Mouse (Mus musculus) liver, postnatal 0 days (tissue): Measurements from ENCODE around the gene Cnnm2. TPM values are rescaled to one million over a fixed set of nuclear protein-coding genes. Genes with fewer than 3 reads are reported as not detected.
A peak's percentile ranks its signal among the peaks of the same experiment; 100 is the strongest.

Experiments
- ATAC-seq: fragments of 200-750 bp; cut with Nextera tagmentation; 2 replicates; pipeline ENCODE4 v1.8.0; 2017; ENCODE audit warnings: mild to moderate bottlenecking, moderate library complexity
- DNase-seq: peaks from one replicate; pipeline ENCODE4 v3.0.0-alpha.2; 2016
- H3K27ac ChIP-seq: fragments of 300-500 bp; sonication (generic); 2 replicates; pipeline ENCODE4 v1.5.1; 2014; ENCODE audit warnings: antibody characterized with exemption, moderate library complexity, mild to moderate bottlenecking, low read depth
- H3K27me3 ChIP-seq: fragments of 300-500 bp; sonication (generic); 2 replicates; pipeline ENCODE4 v1.6.1; 2014; ENCODE audit warnings: low read length, control low read depth, mixed read lengths; ENCODE audit not compliant: insufficient read depth
- H3K36me3 ChIP-seq: fragments of 300-500 bp; sonication (generic); replicated peaks from 2 replicates; pipeline ENCODE4 v1.6.1; 2014; ENCODE audit warnings: mild to moderate bottlenecking, control low read depth, low read length, moderate library complexity, mixed read lengths; ENCODE audit not compliant: insufficient read depth
- H3K4me1 ChIP-seq: fragments of 300-500 bp; sonication (generic); 2 replicates; pipeline ENCODE4 v1.6.1; 2014; ENCODE audit warnings: antibody characterized with exemption, mild to moderate bottlenecking, control low read depth; ENCODE audit not compliant: insufficient read depth
- H3K4me2 ChIP-seq: fragments of 300-500 bp; sonication (generic); 2 replicates; pipeline ENCODE4 v1.6.1; 2014; ENCODE audit warnings: low read depth, mild to moderate bottlenecking, low read length, moderate library complexity, mixed read lengths
- H3K4me3 ChIP-seq: fragments of 300-500 bp; sonication (generic); 2 replicates; pipeline ENCODE4 v1.5.1; 2014; ENCODE audit warnings: low read depth, low read length
- H3K9ac ChIP-seq: fragments of 300-500 bp; sonication (generic); replicated peaks from 2 replicates; pipeline ENCODE4 v1.6.1; 2014; ENCODE audit warnings: mild to moderate bottlenecking, moderate library complexity
- H3K9me3 ChIP-seq: fragments of 300-500 bp; sonication (generic); 2 replicates; pipeline ENCODE4 v1.6.1; 2016; ENCODE audit warnings: mild to moderate bottlenecking, control low read depth, low read length, mixed read lengths
- CTCF ChIP-seq: sonication (generic); IDR thresholded peaks from 2 replicates; pipeline ENCODE4 v1.5.1; 2016; ENCODE audit warnings: antibody characterized with exemption, low read depth
- EP300 ChIP-seq: IDR thresholded peaks from 2 replicates; pipeline ENCODE4 v1.6.1; 2016; ENCODE audit warnings: antibody characterized with exemption, low read depth, mild to moderate bottlenecking
- WGBS: fragments of 180-500 bp; shearing (Covaris S2); extraction: QIAGEN DNeasy Blood & Tissue Kit; methylation state at CpG from one replicate; pipeline ENCODE4 v1.1.7; 2014; ENCODE audit not compliant: insufficient replicate concordance; 5-methylcytosine and 5-hydroxymethylcytosine counted together
- polyA plus RNA-seq: library from polyadenylated mRNA; unstranded; fragments of >200 nt; fragmentation: Nextera tagmentation; extraction: Ambion mirVana; gene quantifications from 2 replicates; pipeline ENCODE4 v1.2.1, GENCODE M21; 2015

Cnnm2 gene
- polyA plus RNA-seq, 1 experiment from 2014 or later: 1.6 TPM

DNA sequence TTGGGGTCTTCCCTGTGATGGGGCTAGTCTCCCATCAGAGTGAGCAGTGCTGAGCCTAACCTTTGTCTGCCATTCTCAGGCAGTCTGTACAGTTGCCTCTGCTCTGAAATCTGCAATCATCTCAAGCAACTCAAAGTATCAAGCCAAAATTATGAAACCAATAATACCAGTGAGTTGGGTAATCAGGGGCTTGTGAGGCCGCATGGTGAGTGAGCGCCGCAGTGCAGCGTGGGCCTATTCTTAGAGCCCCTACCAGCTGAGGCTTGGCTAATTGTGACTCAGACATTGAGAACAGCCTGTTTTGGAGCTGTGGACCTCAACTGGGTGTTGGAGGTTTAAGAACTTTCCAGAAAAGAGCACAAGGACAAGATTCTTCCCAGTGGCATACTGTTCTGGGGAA lies 109.7 kb downstream of the Cnnm2 start:
- Histone ChIP-seq H3K4me2 (no peak overlapping the region), H3K4me3 (no peak overlapping the region), H3K27ac (no peak overlapping the region), H3K36me3 (0 out of 2 replicates have a peak, but pooled peaks cover 3% of the 10 kb centered on the region), H3K9ac (no peak overlapping the region), H3K9me3 (no peaks in the 10 kb centered on the region), H3K27me3 (no peaks in the 10 kb centered on the region), H3K4me1 (peaks cover 7% of the 10 kb centered on the region; the same call in 1 of the 2 replicates)
- ATAC-seq (no peak), DNase-seq (no peak)
- TF ChIP-seq EP300 (no peak), CTCF (no peak)
- WGBS: 72% methylated on average over 4 of the region's 4 CpGs

DNA sequence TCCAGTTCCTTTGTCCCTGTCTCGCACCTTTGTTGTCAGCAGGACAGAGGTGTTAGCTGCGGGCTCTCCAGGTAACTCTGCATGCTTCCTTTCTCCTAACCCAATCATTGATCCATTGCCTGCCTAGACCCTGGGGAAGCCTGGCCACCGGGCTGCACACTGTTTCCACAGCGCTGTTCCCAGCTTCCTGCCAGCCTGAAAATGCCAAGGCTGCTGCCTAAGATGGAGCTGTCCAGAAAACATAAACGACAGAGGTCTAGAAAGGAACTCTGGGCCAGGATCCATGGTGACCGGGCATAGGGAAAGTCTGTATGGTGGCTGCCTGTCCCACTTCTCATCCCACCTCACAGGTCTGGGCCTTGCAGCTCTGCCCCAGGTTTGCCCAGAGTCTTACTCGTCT lies 110.3 kb downstream of the Cnnm2 start:
- Histone ChIP-seq H3K4me3 (no peak overlapping the region), H3K27ac (no peak overlapping the region), H3K36me3 (0 out of 2 replicates have a peak, but pooled peaks cover 3% of the 10 kb centered on the region), H3K9ac (no peak overlapping the region), H3K9me3 (no peaks in the 10 kb centered on the region), H3K4me1 (peaks cover 7% of the 10 kb centered on the region; the same call in 1 of the 2 replicates), H3K27me3 (no peaks in the 10 kb centered on the region), H3K4me2 (no peak overlapping the region)
- no peak for TF ChIP-seq EP300
- TF ChIP-seq CTCF: no peak
- DNase-seq: no peak
- no peak for ATAC-seq
- 72% methylated on average over 7 of the region's 7 CpGs for WGBS

DNA sequence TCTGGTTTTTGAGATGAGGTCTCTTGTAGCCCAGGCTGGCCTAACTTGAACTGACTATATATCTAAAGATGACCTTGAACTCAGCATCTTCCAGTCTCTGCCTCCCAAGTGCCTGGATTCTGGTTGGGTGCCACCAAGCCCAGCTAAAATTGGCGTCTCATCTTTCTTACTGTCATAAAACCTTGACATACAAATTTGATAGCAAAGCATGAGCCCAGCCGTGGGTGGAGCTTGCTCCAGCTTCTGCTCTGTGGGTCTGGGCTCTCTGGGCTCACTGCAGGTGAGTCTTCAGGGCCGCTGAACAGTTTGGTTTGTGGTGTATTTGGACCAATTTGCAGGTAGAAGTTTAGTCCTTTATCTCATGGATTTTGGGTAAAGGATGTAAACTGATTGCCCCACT lies 112.5 kb downstream of the Cnnm2 start:
- Histone ChIP-seq H3K27me3 (no peaks in the 10 kb centered on the region), H3K4me2 (no peak overlapping the region), H3K27ac (no peak overlapping the region), H3K9me3 (no peaks in the 10 kb centered on the region), H3K36me3 (no peaks in the 10 kb centered on the region), H3K4me3 (no peak overlapping the region), H3K4me1 (peaks cover 7% of the 10 kb centered on the region; the same call in 1 of the 2 replicates), H3K9ac (no peak overlapping the region)
- no peak for TF ChIP-seq CTCF
- TF ChIP-seq EP300: no peak
- 69% methylated on average over 3 of the region's 3 CpGs for WGBS
- ATAC-seq (no peak), DNase-seq (no peak)

DNA sequence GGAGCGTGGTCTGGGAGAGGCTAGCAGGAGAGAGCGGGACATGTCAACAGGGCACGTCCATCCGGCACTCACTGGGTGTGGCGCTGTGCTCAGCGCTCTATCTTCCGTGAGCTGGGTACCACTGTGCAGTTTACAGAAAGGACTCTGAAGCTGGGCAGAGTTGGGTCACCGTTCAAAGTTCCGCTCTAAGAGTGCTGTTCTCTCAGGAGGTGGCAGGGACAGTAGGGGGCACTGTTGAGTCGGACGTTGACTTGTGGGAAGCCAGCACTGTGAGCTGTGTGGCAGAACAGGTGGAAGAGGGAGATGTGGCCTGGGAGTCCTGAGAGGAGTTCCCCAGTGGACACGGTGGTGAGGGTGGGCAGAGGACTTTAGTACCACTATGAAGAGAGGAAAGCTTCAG lies 114.4 kb downstream of the Cnnm2 start:
- TF ChIP-seq EP300: no peak
- peak; percentile 96 for TF ChIP-seq CTCF
- Histone ChIP-seq H3K27ac (no peak overlapping the region), H3K9me3 (no peaks in the 10 kb centered on the region), H3K27me3 (no peaks in the 10 kb centered on the region), H3K4me2 (no peak overlapping the region), H3K4me1 (no peaks in the 10 kb centered on the region), H3K4me3 (no peak overlapping the region), H3K36me3 (no peaks in the 10 kb centered on the region), H3K9ac (no peak overlapping the region)
- ATAC-seq (peak; percentile 83), DNase-seq (peak; percentile 91)
- WGBS: 28% methylated on average over 12 of the region's 12 CpGs

DNA sequence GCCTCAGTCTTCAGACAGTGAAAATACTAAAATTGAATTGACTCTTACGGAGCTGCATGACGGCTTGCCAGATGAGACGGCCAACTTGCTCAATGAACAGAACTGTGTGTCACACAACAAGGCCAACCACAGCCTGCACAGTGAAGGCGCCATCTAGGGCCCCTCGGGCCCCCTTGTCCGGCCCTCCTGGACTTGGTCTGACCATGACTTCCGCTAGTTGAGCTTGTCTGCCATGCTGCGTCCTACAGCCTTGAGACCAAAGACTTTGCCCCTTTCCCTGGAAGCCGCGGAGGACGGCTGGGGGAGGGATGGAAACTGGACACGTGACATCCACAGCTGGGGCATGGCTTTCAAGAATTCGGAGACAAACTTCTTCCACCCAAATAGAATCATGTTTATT lies 116.5 kb downstream of the Cnnm2 start:
- TF ChIP-seq CTCF: no peak
- no peak for TF ChIP-seq EP300
- DNase-seq: no peak
- 74% methylated on average over 13 of the region's 13 CpGs for WGBS
- no peak for ATAC-seq
- H3K27me3 ChIP-seq: no peaks in the 10 kb centered on the region
- no peak overlapping the region for H3K4me3 ChIP-seq
- H3K36me3 ChIP-seq: peaks cover 2% of the 10 kb centered on the region
- no peaks in the 10 kb centered on the region for H3K4me1 ChIP-seq
- H3K9me3 ChIP-seq: no peaks in the 10 kb centered on the region
- H3K9ac ChIP-seq: no peak overlapping the region
- H3K4me2 ChIP-seq: no peak overlapping the region
- no peak overlapping the region for H3K27ac ChIP-seq

DNA sequence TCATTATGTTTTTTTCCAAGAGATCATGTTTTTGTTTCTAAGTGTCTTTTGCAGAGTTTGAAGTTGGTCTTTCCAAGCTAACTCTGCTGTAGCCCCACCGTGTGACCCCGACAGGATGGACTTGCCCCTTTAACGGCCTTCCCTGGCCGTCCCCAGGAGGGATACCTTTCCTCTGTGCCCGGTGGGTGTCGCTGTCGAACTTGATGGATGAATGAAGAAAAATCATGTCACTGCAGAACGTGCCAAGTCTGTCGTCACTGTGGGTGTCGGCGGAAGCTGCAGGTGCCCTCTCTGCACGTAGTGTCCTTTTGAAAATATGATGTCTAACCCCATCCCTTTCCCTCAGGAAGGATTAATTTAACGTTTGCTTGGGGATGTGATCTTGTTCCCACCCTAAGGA lies 117.0 kb downstream of the Cnnm2 start:
- 51% methylated on average over 13 of the region's 13 CpGs for WGBS
- no peak for TF ChIP-seq EP300
- TF ChIP-seq CTCF: peak; percentile 69
- H3K27ac ChIP-seq: no peak overlapping the region
- no peaks in the 10 kb centered on the region for H3K4me1 ChIP-seq
- DNase-seq (peak; percentile 80), ATAC-seq (peak; percentile 59)
- peaks cover 4% of the 10 kb centered on the region for H3K36me3 ChIP-seq
- no peaks in the 10 kb centered on the region for H3K9me3 ChIP-seq
- H3K9ac ChIP-seq: no peak overlapping the region
- no peak overlapping the region for H3K4me2 ChIP-seq
- H3K4me3 ChIP-seq: no peak overlapping the region
- no peaks in the 10 kb centered on the region for H3K27me3 ChIP-seq

DNA sequence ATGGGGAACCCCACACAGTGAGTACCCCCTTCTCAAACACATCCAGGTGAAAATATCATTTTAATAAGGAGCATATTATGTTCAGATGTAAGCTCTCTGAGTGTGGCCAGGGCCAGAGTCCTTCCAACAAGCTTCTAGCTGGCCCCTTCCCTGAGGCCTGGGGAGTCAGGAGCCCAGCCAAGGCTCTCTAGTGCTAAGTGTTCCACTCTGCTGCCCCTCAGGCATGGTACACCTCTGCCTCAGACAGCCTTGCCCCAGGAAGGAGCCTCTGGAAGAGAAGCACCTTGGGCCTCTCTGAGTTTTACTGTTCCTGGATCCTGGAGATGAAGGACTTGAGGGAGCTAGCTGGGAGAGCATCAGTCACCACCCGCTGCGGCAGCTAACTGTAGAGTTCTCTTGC lies 118.5 kb downstream of the Cnnm2 start:
- Histone ChIP-seq H3K9ac (no peak overlapping the region), H3K36me3 (peaks cover 18% of the 10 kb centered on the region), H3K4me1 (no peaks in the 10 kb centered on the region), H3K4me3 (no peak overlapping the region), H3K4me2 (no peak overlapping the region), H3K27ac (no peak overlapping the region), H3K9me3 (no peaks in the 10 kb centered on the region), H3K27me3 (no peaks in the 10 kb centered on the region)
- 97% methylated on average over 2 of the region's 2 CpGs for WGBS
- ATAC-seq (no peak), DNase-seq (no peak)
- TF ChIP-seq EP300 (no peak), CTCF (no peak)
